Mouse (Mus musculus) heart, embryonic 16.5 days (tissue): ENCODE measurements at regions not wholly inside any gene's neighbourhood (a gene's known extent, or its start where the extent isn't known, plus 50 kb on each side); places are given as distances from the start of the nearest gene placed in this dataset.
"Not testable (repeated sequence)": the region's sequence is repeated elsewhere in the genome, so short reads cannot be mapped to it uniquely, and the experiment has no call there.

Experiments
- ATAC-seq: fragments of 200-750 bp; cut with Nextera tagmentation; replicated peaks from 2 replicates; pipeline ENCODE4 v1.8.0; 2017; ENCODE audit warnings: moderate number of reproducible peaks; ENCODE audit not compliant: insufficient read depth, low FRiP score; ENCODE audit errors: extremely low read depth
- H3K27ac ChIP-seq: fragments of 300-500 bp; sonication (generic); 2 replicates; pipeline ENCODE4 v1.5.1; 2014; ENCODE audit warnings: mild to moderate bottlenecking, low read length, control low read depth, moderate library complexity
- H3K27me3 ChIP-seq: fragments of 300-500 bp; sonication (generic); 2 replicates; pipeline ENCODE4 v1.6.1; 2014; ENCODE audit warnings: low read length, mixed read lengths; ENCODE audit not compliant: control insufficient read depth, insufficient read depth
- H3K36me3 ChIP-seq: fragments of 300-500 bp; sonication (generic); 2 replicates; pipeline ENCODE4 v1.6.1; 2014; ENCODE audit not compliant: control insufficient read depth, insufficient read depth
- H3K4me1 ChIP-seq: fragments of 300-500 bp; sonication (generic); 2 replicates; pipeline ENCODE4 v1.6.1; 2014; ENCODE audit warnings: low read length, mixed read lengths; ENCODE audit not compliant: control insufficient read depth, insufficient read depth
- H3K4me2 ChIP-seq: fragments of 300-500 bp; sonication (generic); 2 replicates; pipeline ENCODE4 v1.6.1; 2014; ENCODE audit warnings: low read depth, mild to moderate bottlenecking, control low read depth, low read length
- H3K4me3 ChIP-seq: fragments of 300-500 bp; sonication (generic); 2 replicates; pipeline ENCODE4 v1.5.1; 2014; ENCODE audit warnings: mild to moderate bottlenecking, control low read depth, low read length
- H3K9ac ChIP-seq: fragments of 300-500 bp; sonication (generic); 2 replicates; pipeline ENCODE4 v1.6.1; 2014; ENCODE audit warnings: low read length, control low read depth
- H3K9me3 ChIP-seq: fragments of 300-500 bp; sonication (generic); replicated peaks from 2 replicates; pipeline ENCODE4 v1.6.1; 2016; ENCODE audit warnings: low read length; ENCODE audit not compliant: control insufficient read depth
- WGBS: fragments of 180-500 bp; shearing (Covaris S2); extraction: QIAGEN DNeasy Blood & Tissue Kit; methylation state at CpG from one replicate; pipeline ENCODE4 v1.1.7; 2014; 5-methylcytosine and 5-hydroxymethylcytosine counted together

DNA sequence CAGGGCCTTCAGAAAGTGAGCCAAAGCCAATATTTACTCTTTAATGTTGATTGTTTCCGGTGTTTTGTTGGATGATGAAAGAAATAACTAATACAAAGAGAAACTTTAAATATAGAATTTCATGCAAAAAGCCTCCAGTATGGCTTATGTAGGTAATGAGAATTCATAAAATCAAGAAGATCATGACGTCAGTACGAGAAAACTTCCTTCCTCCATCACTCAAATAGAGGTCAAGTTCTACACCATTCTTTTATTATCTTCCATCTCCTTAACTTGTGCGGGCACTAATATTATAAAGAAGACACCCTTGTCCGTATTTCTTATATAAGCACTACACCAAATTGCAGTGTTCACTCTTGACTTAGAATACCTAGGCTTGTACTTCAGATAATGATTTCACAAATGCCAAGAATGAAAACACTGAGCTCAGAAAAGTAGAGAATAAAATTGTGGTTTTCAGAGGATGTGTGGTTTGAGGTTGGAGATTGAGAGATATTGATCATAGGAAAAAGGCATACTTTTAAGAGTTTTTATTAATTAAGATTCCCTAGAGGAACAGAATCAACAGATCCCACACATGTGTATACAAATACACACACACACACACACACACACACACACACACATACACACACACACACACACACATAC, 130.8 kb upstream of the Slc13a1 start:
- H3K4me3 ChIP-seq = no peak overlapping the region
- H3K4me2 ChIP-seq = no peak overlapping the region
- no peak for ATAC-seq
- no peaks in the 10 kb centered on the region for H3K36me3 ChIP-seq
- H3K9me3 ChIP-seq = 0 out of 2 replicates have a peak, but pooled peaks cover 2% of the 10 kb centered on the region
- 82% methylated on average over 5 of the region's 5 CpGs for WGBS
- no peak overlapping the region for H3K9ac ChIP-seq
- no peak overlapping the region for H3K27ac ChIP-seq
- H3K4me1 ChIP-seq = no peaks in the 10 kb centered on the region
- H3K27me3 ChIP-seq = no peaks in the 10 kb centered on the region

DNA sequence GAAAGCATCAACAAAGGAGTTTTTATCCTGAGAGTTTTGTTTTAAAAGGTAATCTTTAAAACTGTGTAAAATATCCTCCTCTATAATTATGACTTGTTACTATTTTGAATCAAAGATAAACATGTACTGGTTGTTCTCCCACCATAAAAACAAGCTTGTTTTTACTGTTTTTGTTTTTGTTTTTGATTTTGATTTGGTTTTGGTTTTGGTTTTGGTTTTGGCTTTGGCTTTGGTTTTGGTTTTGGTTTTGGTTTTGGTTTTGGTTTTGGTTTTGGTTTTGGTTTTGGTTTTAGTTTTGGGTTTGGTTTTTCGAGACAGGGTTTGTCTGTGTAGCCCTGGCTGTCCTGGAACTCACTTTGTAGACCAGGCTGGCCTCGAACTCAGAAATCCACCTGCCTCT, 120.9 kb upstream of the Slc13a1 start:
- not testable (repeated sequence) for ATAC-seq
- WGBS = 68% methylated on average over 2 of the region's 2 CpGs

GRCm38 (mm10) chr6:24272821-24273220, 104.9 kb upstream of the Slc13a1 start:
- Histone ChIP-seq H3K27ac (no peak overlapping the region), H3K4me2 (no peak overlapping the region), H3K4me1 (no peaks in the 10 kb centered on the region), H3K9ac (no peak overlapping the region), H3K36me3 (no peaks in the 10 kb centered on the region), H3K4me3 (no peak overlapping the region), H3K27me3 (no peaks in the 10 kb centered on the region), H3K9me3 (no peaks in the 10 kb centered on the region)
- 71% methylated on average over 5 of the region's 5 CpGs for WGBS
- no peak for ATAC-seq

More for the DNA sequence above, 120.9 kb upstream of the Slc13a1 start:
- not testable (repeated sequence) for H3K9ac ChIP-seq, H3K4me1 ChIP-seq, H3K4me3 ChIP-seq, H3K9me3 ChIP-seq, H3K27me3 ChIP-seq, H3K36me3 ChIP-seq, H3K27ac ChIP-seq, H3K4me2 ChIP-seq

DNA sequence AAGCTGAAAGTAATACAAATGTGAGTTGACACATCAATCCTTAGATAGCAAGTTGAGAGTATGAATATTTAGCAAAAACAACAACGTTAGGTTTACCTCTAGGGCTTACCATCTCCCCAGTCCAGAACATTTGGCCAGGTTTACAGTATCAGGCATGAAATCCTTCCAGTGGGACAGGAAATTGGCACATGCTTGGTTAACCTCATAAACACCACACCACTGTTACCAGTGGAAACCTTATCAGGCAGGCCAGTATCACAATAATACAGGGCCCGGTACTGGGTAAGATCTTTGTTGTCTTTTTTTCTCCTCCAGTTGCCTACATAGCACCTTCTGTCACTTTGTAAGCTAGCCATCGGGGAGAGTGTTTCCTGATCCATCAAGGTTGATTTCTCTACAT, 101.7 kb upstream of the Slc13a1 start:
- WGBS = 63% methylated on average over 3 of the region's 3 CpGs
- Histone ChIP-seq H3K27me3 (no peaks in the 10 kb centered on the region), H3K9ac (no peak overlapping the region), H3K4me1 (no peaks in the 10 kb centered on the region), H3K27ac (no peak overlapping the region), H3K4me2 (no peak overlapping the region), H3K4me3 (no peak overlapping the region), H3K36me3 (no peaks in the 10 kb centered on the region), H3K9me3 (no peaks in the 10 kb centered on the region)
- ATAC-seq = no peak

DNA sequence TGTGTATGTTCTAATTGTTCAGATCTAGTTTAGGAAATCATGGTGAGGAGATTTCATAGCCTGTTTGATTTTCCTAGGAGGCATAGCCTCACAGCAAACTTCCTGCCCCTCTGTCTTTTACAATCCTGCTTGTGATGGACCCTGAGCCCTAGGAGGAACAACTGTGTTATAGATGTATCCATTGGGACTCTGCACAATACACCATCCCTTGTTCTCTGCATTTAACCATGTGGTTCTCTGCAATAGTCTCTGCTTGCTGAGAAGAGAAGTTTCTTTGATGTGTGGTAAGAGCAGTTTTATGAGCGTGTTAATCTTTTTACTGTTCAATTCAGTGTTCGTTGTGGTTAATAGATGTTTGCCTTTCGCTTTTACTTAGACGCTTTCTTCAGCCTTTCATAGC, 95.9 kb upstream of the Slc13a1 start:
- WGBS = 85% methylated on average over 4 of the region's 4 CpGs
- Histone ChIP-seq H3K27me3 (no peaks in the 10 kb centered on the region), H3K9me3 (no peaks in the 10 kb centered on the region), H3K4me3 (no peak overlapping the region), H3K27ac (no peak overlapping the region), H3K9ac (no peak overlapping the region), H3K36me3 (no peaks in the 10 kb centered on the region), H3K4me2 (no peak overlapping the region), H3K4me1 (no peaks in the 10 kb centered on the region)
- ATAC-seq = no peak

GRCm38 (mm10) chr6:24262578-24262977, 94.7 kb upstream of the Slc13a1 start:
- Histone ChIP-seq H3K36me3 (no peaks in the 10 kb centered on the region), H3K9ac (no peak overlapping the region), H3K4me3 (no peak overlapping the region), H3K27me3 (no peaks in the 10 kb centered on the region), H3K27ac (no peak overlapping the region), H3K9me3 (no peaks in the 10 kb centered on the region), H3K4me2 (no peak overlapping the region), H3K4me1 (no peaks in the 10 kb centered on the region)
- ATAC-seq = no peak
- WGBS = 65% methylated on average over 5 of the region's 5 CpGs

- Histone ChIP-seq H3K4me3 (no peak overlapping the region), H3K36me3 (no peaks in the 10 kb centered on the region), H3K9ac (no peak overlapping the region), H3K4me1 (no peaks in the 10 kb centered on the region), H3K9me3 (no peaks in the 10 kb centered on the region), H3K4me2 (no peak overlapping the region), H3K27ac (no peak overlapping the region), H3K27me3 (no peaks in the 10 kb centered on the region)
- no peak for ATAC-seq
- 91% methylated on average over 1 of the region's 1 CpGs for WGBS
Measured at GRCm38 (mm10) chr6:24245591-24245990, 77.7 kb upstream of the Slc13a1 start.

DNA sequence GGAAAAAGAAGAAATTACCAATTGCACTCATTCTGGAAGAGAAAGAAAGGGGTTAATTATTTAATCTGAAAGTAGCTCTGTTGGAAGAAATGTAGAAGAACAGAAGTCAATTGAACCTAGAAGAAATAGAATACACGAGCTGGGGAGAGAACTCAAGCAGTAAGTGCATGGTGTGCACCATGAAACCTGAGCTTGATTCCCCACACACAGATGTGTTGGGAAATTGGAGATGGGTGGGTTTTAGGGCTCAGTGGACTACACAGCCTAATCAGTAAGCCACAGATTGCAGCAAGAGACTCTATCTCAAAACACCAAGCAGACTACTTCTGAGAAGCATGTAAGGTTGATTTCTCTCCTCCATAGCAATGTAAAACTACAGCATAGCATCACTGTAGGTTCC, 70.6 kb upstream of the Slc13a1 start:
- Histone ChIP-seq H3K4me3 (no peak overlapping the region), H3K9ac (no peak overlapping the region), H3K36me3 (no peaks in the 10 kb centered on the region), H3K4me1 (no peaks in the 10 kb centered on the region), H3K27ac (no peak overlapping the region), H3K27me3 (no peaks in the 10 kb centered on the region), H3K9me3 (no peaks in the 10 kb centered on the region), H3K4me2 (no peak overlapping the region)
- no peak for ATAC-seq
- WGBS = 59% methylated on average over 1 of the region's 1 CpGs

- no peak overlapping the region for H3K4me2 ChIP-seq
- H3K36me3 ChIP-seq = no peaks in the 10 kb centered on the region
- WGBS = 70% methylated on average over 2 of the region's 2 CpGs
- H3K4me3 ChIP-seq = no peak overlapping the region
- no peaks in the 10 kb centered on the region for H3K4me1 ChIP-seq
- ATAC-seq = no peak
- H3K27me3 ChIP-seq = no peaks in the 10 kb centered on the region
- no peaks in the 10 kb centered on the region for H3K9me3 ChIP-seq
- no peak overlapping the region for H3K9ac ChIP-seq
- no peak overlapping the region for H3K27ac ChIP-seq
Measured at GRCm38 (mm10) chr6:24238054-24238453, 70.2 kb upstream of the Slc13a1 start.
